Mouse (Mus musculus): Measurements from ENCODE around the gene Daam1. TPM values are rescaled to one million over a fixed set of nuclear protein-coding genes. Genes with fewer than 3 reads are reported as not detected.
A peak's percentile ranks its signal among the peaks of the same experiment; 100 is the strongest.

The Daam1 gene
- total RNA-seq, 1 experiment from 2014 or later, result 20.0 TPM

- ATAC-seq (replicated peaks; ENCODE audit: low read depth, poor library complexity, severe bottlenecking), result no peak
Observed at GRCm38 (mm10) chr12:71919962-71920361, 89.1 kb downstream of the Daam1 start.

GRCm38 (mm10) chr12:71922827-71923381 lies 92.0 kb downstream of the Daam1 start:
- ATAC-seq (replicated peaks; ENCODE audit: low read depth, poor library complexity, severe bottlenecking), result no peak

GRCm38 (mm10) chr12:71924978-71925529 lies 94.2 kb downstream of the Daam1 start:
- ATAC-seq (replicated peaks; ENCODE audit: low read depth, poor library complexity, severe bottlenecking), result no peak

GRCm38 (mm10) chr12:71925990-71926700 lies 95.3 kb downstream of the Daam1 start:
- ATAC-seq (replicated peaks; ENCODE audit: low read depth, poor library complexity, severe bottlenecking), result no peak

GRCm38 (mm10) chr12:71928092-71928491 lies 97.2 kb downstream of the Daam1 start:
- ATAC-seq (replicated peaks; ENCODE audit: low read depth, poor library complexity, severe bottlenecking), result no peak

GRCm38 (mm10) chr12:71929876-71930275 lies 99.0 kb downstream of the Daam1 start:
- no peak for ATAC-seq (replicated peaks; ENCODE audit: low read depth, poor library complexity, severe bottlenecking)

- ATAC-seq (replicated peaks; ENCODE audit: low read depth, poor library complexity, severe bottlenecking), result peak; percentile 87
Observed at GRCm38 (mm10) chr12:71932433-71933386, 101.8 kb downstream of the Daam1 start.

- no peak for ATAC-seq (replicated peaks; ENCODE audit: low read depth, poor library complexity, severe bottlenecking)
Observed at GRCm38 (mm10) chr12:71933989-71934645, 103.2 kb downstream of the Daam1 start.

- no peak for ATAC-seq (replicated peaks; ENCODE audit: low read depth, poor library complexity, severe bottlenecking)
Observed at GRCm38 (mm10) chr12:71936636-71937035, 105.8 kb downstream of the Daam1 start.

GRCm38 (mm10) chr12:71938513-71938912 lies 107.6 kb downstream of the Daam1 start:
- no peak for ATAC-seq (replicated peaks; ENCODE audit: low read depth, poor library complexity, severe bottlenecking)

GRCm38 (mm10) chr12:71941290-71941689 lies 110.4 kb downstream of the Daam1 start:
- no peak for ATAC-seq (replicated peaks; ENCODE audit: low read depth, poor library complexity, severe bottlenecking)

- no peak for ATAC-seq (replicated peaks; ENCODE audit: low read depth, poor library complexity, severe bottlenecking)
Observed at GRCm38 (mm10) chr12:71943112-71943511, 112.2 kb downstream of the Daam1 start.

- ATAC-seq (replicated peaks; ENCODE audit: low read depth, poor library complexity, severe bottlenecking), result 0 out of 2 replicates have a peak, but pooled peaks have one; percentile 32
Observed at GRCm38 (mm10) chr12:71943646-71944045, 112.8 kb downstream of the Daam1 start.

- ATAC-seq (replicated peaks; ENCODE audit: low read depth, poor library complexity, severe bottlenecking), result no peak
Observed at GRCm38 (mm10) chr12:71945844-71946243, 115.0 kb downstream of the Daam1 start.

- ATAC-seq (replicated peaks; ENCODE audit: low read depth, poor library complexity, severe bottlenecking), result no peak
Observed at GRCm38 (mm10) chr12:71946448-71946847, 115.6 kb downstream of the Daam1 start.

GRCm38 (mm10) chr12:71948972-71949371 lies 118.1 kb downstream of the Daam1 start:
- ATAC-seq (replicated peaks; ENCODE audit: low read depth, poor library complexity, severe bottlenecking), result no peak

- no peak for ATAC-seq (replicated peaks; ENCODE audit: low read depth, poor library complexity, severe bottlenecking)
Observed at GRCm38 (mm10) chr12:71949606-71950005, 118.7 kb downstream of the Daam1 start.

GRCm38 (mm10) chr12:71950095-71950877 lies 119.4 kb downstream of the Daam1 start:
- ATAC-seq (replicated peaks; ENCODE audit: low read depth, poor library complexity, severe bottlenecking), result peak; percentile 78

All from common myeloid progenitor, adult 5-6 weeks (primary cell).